Mouse (Mus musculus) myocyte (in vitro differentiated cells): ENCODE results near the gene Tmigd3.

Experiments
- CEBPB ChIP-seq: IDR thresholded peaks from 2 replicates; pipeline ENCODE4 v1.6.1; 2011; ENCODE audit warnings: mild to moderate bottlenecking, moderate library complexity; ENCODE audit not compliant: poor library complexity, insufficient read depth, severe bottlenecking
- E2F4 ChIP-seq: IDR thresholded peaks from one replicate; pipeline ENCODE4 v1.6.1; 2011; ENCODE audit warnings: mild to moderate bottlenecking, control low read depth, moderate library complexity; ENCODE audit not compliant: insufficient read depth
- MAX ChIP-seq: IDR thresholded peaks from one replicate; pipeline ENCODE4 v1.6.1; 2011; ENCODE audit warnings: low read depth, mild to moderate bottlenecking, control low read depth
- MYOD1 ChIP-seq, 3 experiments: IDR thresholded peaks; one replicate each; pipeline ENCODE4 v1.6.1; 2011; ENCODE audit warnings: control low read depth in 2 of 3, low read depth in 2 of 3, mild to moderate bottlenecking in 2 of 3, moderate library complexity in 1 of 3; ENCODE audit not compliant: insufficient read length in 2 of 3, control insufficient read depth in 1 of 3
- MYOG ChIP-seq, 3 experiments: IDR thresholded peaks; one replicate each; pipeline ENCODE4 v1.6.1; 2011; ENCODE audit warnings: control low read depth in 2 of 3, low read depth in 2 of 3, mild to moderate bottlenecking in 2 of 3; ENCODE audit not compliant: insufficient read length in 2 of 3, control insufficient read depth in 1 of 3, insufficient read depth in 1 of 3
- POLR2A ChIP-seq: IDR thresholded peaks from one replicate; pipeline ENCODE4 v1.6.1; 2011; ENCODE audit warnings: low read depth, mild to moderate bottlenecking, control low read depth, moderate library complexity; ENCODE audit not compliant: insufficient read length
- POLR2AphosphoS2 ChIP-seq: IDR thresholded peaks from one replicate; pipeline ENCODE4 v1.6.1; 2011; ENCODE audit warnings: low read depth, control low read depth; ENCODE audit not compliant: insufficient read length
- REST ChIP-seq: IDR thresholded peaks from one replicate; pipeline ENCODE4 v1.6.1; 2011; ENCODE audit warnings: mild to moderate bottlenecking, control low read depth, moderate library complexity; ENCODE audit not compliant: insufficient read depth, insufficient read length
- TCF12 ChIP-seq: IDR thresholded peaks from one replicate; pipeline ENCODE4 v1.6.1; 2011; ENCODE audit warnings: mild to moderate bottlenecking, control low read depth; ENCODE audit not compliant: poor library complexity, insufficient read depth, severe bottlenecking
- USF1 ChIP-seq: IDR thresholded peaks from one replicate; pipeline ENCODE4 v1.6.1; 2011; ENCODE audit warnings: low read depth, mild to moderate bottlenecking, control low read depth, moderate library complexity

GRCm38 (mm10) chr3:105929821-105930220 lies 59.1 kb downstream of the Tmigd3 start:
- TF ChIP-seq E2F4 (no peak), CEBPB (no peak), POLR2A (no peak), MAX (no peak), POLR2AphosphoS2 (no peak), TCF12 (no peak), USF1 (no peak), MYOD1 (IDR thresholded peaks at IDR 0.05; ENCODE audit: control insufficient read depth in 1 of 3, insufficient read length in 2 of 3, low read depth in 2 of 3) (no peak), MYOG (IDR thresholded peaks at IDR 0.05; ENCODE audit: control insufficient read depth in 1 of 3, insufficient read depth in 1 of 3, insufficient read length in 2 of 3, low read depth in 2 of 3) (no peak), REST (no peak)
